Mouse (Mus musculus): ENCODE data around the gene Gfra1. TPM values are rescaled to one million over a fixed set of nuclear protein-coding genes. Genes with fewer than 3 reads are reported as not detected.

Gfra1 gene
- polyA plus RNA-seq, 1 experiment from 2014 or later, result 33.0 TPM

Other genes with a start within 250 kb of the Gfra1 start
- gene Ccdc172, start 56.1 kb upstream of the Gfra1 start, polyA plus RNA-seq (2015; fragmentation: Nextera tagmentation; extraction: Ambion mirVana), result not detected in 2 replicates
- gene Pnlip, start 196.6 kb upstream of the Gfra1 start, polyA plus RNA-seq (2015; fragmentation: Nextera tagmentation; extraction: Ambion mirVana), result 0.42 and 0.88 TPM in 2 replicates